Mouse (Mus musculus) lung, postnatal 4 days (tissue): ENCODE results near the gene Casp3.
A peak's percentile ranks its signal among the peaks of the same experiment; 100 is the strongest.

Experiments
- DNase-seq, 2 experiments: peaks; one replicate each; pipeline ENCODE4 v3.0.0; 2021

Casp3 gene

DNA sequence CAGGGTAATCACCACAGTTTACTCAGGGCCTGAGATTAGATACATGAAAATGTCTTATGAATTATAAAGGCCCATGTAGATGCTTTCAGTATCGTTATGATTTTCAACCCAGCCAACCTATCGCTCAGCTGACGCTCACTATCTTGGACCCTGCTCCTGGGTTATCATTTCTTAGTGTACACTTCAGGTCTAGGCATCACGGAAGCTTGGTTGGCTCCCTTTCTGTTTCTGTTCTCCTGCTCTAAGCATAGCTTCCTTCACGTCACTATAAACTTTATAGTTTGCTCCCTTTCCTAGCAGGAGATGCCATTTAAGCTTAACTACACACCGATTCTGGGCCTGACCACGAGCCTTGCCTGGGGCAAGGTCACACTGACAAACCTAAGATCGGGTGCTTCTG lies 5.5 kb upstream of the Casp3 start:
- DNase-seq: no peak

DNA sequence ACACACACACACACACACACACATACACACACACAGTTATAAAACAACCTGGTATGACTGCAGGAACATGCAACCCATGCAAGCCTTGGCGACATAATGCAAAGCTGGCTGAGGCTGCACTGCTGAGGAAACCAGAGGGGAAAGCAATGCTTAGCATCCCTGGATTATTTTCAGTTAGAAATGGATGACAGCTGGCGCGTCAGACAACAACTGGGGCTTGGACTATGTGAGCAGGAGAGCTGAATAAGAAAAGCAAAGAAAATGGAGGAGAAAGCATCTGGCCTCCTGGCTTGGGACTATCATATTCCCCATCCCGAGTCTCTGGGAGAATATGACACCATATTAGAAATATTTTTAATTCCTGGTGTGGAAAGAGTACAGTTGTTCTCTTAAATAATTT lies 4.2 kb upstream of the Casp3 start:
- DNase-seq: peak in 1 of 2 experiments; percentile 36

DNA sequence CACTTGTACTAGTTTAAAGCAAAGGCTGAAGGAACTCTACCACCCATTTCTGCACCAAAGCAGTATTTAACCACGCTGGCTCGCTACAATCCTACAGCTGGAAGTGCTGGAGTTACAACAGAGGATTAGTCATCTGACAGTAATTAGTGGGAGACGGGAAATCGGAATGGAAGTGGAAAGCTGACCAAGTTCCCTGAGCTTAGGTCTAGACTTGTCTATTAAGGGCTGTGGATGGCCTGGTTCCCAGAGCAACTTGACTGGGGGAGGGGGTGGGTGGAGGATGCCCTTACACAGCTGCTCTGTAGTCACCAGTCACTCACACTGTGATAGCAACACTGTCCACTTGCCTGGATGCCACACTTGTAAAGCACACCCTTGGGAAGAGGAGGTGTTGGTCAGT lies 3.7 kb upstream of the Casp3 start:
- peak in 1 of 2 experiments; percentile 26 for DNase-seq

DNA sequence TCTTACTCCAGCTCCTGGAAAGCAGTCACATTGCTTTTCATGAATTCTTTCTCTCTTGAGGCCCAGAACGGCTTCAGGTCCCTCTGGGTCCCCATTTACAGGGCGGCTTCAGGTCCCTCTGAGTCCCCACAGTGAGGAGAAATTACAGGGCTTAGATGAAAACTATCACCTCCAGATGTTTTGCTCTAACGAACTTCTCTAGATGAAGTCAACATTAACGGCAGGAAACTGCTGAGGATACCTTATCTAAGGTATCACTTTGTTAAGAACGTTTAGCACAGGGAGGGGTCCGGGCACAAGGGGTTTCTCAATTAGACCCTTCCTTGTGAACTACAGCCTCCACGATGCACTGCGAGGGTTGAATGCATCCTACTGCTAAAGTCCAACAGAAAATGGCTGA lies 1.2 kb upstream of the Casp3 start:
- DNase-seq: no peak

DNA sequence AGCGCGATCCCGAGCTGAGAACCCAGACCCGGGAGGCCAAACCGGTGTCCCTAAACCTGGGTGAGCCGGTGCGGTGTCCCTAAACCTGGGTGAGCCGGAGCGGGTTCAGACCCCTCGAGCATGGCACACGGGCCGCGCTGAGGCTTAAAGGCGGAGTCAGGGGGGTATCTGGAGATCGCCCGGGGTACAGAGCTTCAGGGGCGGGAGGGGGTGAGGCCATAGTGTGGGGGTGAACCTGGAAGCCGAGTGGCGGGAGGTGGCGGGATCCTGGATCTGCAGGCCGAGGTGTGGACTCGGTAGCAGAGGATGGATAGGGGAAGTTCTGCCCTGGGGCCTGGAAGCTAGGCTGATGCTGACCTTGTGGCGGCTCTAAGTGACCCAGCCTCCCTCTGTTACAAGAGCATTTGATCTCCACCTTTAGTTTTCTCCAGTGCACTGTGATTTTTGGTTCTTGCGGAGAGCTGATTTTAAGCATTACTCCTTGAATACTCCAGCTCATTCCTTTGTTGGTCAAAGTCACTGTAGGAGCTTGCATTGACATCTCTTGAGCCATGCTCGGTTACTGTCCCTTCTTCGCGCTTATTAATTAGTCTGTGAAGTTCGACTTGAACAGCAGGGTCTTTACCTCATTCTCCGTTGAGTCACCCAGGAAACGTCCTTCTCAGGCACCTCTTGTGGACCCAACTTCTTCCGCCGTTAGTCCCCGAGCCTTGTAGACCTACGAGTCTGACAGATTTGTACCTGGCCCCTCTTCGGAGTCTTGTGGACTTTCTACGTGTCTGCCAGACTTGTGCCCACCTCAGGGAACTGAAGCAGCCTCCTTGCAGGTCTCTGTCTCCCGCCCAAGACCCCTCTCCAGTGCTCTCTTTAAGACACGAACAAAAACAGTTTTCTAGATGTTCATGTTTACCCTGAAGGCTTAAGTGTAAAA lies 864 bp downstream of the Casp3 start:
- DNase-seq: peak in 1 of 2 experiments; percentile 14

DNA sequence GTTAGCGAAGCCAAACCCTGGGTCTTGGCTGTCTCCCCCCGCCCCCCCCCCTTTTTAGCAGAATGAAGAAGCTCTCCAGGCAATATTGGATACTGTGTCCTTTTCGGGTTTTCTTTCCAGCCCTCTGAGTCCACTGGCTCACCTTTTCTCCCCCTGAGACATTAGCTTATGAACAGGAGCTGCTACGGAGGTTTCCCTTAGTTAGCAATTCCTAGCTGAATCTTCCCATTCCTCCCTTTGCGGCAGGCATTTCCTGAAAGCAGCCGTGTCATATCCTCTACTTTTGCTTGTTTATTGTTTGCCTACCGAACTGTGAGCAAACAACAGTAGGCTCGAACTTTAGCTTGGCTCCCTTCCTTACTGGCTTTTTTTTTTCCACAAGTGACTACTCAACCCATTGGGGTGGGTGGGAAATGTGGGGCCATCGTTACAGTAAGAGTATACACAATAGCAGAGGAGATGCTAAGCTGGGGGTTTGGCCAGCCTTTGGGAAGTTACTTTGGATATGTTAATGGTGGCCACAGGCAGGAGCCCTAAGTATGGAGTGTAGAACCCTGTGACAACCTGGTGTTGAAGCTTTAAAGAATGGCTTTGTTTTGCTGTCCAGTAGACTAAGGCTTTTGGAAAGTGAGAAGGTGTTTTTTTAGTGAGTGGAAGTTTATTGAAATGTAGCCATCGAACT lies 1.7 kb downstream of the Casp3 start:
- no peak for DNase-seq

DNA sequence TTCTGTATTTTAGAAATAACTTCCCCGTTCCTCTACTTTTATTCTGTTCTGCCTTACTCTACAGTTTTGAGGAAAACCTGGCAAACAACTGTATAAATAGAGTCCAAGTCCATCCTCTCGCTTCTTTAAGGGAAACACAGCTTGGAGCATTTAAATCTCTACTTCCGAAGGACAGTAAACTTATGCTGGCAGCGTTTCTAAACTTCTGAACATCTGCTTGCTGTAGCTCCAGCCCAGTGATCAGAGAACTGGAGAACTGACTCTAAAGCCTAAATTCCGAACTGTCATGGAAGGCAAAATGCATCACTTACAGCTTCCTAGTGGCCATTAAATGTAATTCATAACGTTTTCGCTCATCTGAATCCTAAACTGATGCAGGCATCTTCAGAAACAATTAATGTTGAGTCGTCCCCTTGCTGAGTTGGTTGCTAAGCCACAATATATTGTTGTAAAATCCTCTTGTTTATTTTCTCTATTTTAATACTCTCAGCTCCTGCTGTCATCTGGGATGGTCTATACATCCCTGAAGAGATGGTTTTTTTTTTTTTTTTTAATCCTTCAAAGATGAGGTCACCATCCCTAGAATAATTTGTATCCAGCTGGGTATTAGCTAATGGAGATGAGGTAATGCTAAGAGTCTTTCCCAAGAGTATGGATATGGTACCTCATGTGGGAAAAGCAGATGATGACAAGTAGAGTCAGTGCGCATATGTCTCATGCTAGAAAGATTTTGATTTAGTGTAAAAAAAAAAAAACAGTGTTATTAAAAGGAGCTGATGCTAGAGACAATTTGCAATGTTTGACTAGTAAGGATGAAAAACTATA lies 5.6 kb downstream of the Casp3 start:
- no peak for DNase-seq

DNA sequence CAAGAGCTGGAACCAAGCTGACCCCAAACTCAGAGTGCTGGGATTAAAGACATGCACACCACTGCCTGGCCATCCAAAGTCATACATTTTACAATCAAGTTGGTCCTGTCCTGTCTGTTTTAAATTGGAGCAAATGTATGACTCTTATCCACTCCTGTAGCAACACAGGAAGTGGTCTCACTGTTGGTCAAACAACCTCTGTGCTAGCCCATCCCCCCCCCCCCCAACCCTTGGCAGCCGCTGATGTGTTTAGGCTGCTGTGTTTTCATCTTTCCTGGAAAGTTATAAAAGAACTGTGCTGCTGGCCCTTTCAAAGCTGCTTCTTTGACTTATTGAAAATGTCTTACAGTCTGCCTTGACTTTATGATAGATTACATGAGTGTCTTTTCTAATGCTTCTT lies 8.1 kb downstream of the Casp3 start:
- no peak for DNase-seq

DNA sequence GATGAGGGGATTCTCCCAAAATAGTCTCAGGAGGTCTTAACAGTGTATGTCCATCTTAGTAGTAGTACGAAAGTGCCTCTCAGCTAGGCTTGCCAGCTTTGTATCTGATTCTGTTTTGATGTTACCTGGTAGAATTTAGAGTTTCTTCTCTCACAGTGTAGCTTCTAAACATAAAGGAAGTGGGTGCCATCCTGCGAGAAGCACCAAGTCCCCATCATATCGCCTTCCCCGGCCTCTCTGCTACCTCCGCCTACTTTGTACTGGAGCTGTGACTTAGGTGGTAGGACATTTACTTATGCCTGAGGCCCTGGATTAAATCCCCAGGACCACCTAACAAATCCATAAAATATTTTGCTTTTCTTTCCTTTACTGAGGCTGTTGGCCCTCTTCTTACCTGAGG lies 9.6 kb downstream of the Casp3 start:
- no peak for DNase-seq

DNA sequence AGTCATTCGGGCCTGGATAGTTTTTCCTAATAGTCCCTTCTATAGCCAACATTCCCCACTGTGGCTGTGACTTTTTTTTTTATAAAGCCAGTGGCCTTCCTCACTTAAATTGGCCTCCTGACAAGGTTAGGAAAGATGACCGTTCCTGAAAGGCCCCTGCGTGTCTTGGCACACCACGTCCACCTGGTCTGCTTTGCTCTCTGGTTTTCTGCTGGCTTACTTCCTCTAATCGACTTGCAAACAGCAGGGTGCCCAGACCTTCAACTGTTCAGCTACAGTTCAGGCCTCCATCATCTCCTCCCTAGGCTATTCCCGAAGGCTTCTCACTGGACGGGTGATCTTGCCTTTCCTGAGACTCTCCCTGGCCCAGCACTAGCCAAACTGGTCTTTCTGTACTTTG lies 10.8 kb downstream of the Casp3 start:
- DNase-seq: no peak

DNA sequence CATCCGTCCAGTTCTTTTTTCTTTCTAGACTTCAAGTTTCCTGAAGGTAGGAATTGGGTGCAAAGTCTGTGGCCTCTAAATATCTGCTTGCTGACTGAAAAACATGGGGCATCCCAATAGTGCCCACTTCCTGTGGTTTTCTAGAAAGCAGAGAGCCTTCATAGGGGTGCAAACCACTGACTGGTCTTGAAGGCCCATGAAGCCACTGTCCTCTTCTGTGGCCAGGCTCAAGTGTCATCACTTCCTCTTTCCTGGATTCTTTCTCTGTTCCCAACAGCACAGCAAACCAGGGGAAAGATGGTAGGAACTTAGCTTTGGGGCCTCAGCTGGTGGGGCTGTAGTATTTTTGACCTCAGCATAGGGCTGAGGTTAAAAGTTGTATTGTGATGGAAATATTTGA lies 11.6 kb downstream of the Casp3 start:
- DNase-seq: no peak

DNA sequence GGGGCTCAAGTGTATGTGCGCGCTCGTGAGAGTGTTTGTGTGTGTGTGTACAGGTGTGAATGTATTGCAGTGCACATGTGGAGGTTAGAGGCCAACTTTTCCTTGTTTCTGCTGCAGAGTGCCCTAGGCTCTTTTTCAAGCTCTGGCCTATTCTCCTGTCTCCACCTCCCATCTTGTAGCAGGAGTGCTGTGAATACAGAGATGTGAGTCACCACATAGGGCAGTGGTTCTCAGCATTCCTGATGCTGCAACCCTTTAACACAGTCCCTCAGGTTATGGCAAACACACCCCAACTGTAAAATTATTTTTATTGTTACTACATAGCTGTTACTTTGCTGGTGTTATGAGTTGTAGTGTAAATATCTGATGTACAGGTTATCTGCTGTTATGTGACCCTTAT lies 13.3 kb downstream of the Casp3 start:
- DNase-seq: no peak

DNA sequence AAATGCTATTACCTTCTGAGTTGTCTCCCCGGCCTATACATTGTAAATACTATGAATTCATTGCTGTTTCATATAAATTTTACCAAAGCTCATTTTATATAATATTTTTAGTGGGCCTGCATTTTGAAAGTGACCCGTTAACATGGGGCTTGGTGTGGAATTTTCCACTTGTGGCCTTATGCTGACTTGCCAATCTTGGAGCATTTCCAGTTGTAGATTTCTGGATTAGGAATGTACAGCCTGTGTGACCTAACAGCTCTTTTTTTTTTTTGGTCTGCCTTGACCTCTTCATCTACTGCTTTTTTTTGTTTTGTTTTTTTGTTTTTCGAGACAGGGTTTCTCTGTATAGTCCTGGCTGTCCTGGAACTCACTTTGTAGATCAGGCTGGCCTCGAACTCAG lies 13.8 kb downstream of the Casp3 start:
- DNase-seq: no peak

DNA sequence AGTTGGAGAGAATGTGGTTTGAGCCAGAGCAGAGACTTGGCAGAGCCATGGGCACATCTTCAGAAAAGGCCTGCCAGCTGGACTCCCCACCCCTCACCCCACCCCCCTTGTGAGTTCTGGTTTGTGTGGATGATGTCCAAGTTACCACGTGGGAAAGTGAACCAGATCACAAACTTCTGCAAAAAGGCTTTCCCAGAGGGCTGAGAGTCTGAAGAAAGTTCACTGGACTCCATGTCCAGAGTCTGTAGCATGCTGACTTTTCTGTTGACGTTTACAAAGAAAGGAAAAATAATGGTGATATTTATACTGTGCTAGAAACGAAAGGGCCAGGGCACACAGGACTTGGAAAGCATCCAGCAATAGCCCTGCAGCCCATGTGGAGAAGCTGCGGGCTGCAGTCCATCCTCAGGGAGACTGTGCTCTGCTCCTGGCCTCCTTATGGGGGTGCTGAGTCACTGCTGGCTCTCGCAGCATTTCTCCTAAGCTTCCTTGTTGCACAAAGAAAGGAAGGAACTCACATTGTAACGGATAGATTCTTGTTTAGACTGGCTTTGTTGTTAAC lies 22.0 kb downstream of the Casp3 start:
- DNase-seq: peak; percentile 58 to 80

DNA sequence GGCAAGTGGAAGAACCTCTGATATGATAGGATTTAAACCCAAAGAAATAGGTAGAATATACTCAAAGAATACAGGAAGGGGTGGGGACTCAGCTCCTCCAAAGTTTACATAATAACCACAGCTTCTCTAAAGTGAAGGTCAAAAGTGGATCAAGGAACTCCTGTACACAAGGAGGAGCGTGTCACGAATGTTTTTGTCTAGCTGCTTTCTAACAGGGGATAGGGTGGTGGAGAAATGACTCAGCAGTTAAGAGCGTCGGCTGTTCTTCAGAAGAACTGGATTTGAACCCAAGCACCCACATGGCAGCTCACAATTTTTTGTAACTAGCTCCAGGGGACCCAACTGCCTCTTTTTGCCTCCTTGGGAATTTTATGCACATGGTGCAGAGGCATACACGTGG lies 22.8 kb downstream of the Casp3 start:
- DNase-seq: no peak

DNA sequence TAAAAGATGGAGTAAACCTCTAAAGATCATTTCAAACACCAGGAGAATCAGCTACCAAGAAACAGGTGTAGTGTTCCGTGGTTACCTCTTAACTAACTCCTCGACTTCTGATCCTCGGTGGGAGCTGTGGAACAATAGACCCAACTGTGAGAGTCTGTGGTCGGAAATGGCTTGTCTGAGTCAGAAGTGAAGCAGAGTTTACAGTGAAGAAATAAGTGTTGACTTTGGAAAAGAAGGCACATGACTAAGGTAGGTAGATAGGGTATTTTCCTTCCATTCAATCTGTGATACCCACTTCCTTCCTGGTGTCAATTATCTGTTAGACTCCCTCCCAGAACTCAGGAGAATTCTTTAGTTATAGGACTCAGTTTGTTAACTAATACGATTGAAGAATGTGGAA lies 24.2 kb downstream of the Casp3 start:
- DNase-seq: no peak

DNA sequence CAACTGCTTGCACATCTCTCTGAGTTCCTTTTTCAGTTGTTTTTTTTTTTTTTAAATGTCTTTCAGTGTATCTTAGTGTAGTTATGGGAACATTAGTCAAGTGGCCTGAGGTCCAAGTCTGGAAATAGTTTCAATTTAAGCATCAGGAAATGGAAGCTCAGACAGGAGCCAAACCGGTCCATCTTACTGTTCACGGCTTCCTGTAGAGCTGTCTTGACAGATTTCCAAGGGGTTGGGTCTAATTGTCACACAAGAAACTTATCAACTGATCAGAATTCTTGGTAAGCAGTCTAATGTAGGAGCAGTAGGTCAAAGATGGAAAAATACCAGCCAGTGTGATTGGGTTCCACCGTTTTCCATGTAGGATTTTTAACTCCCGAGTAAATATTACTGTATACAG lies 31.3 kb downstream of the Casp3 start:
- no peak for DNase-seq

DNA sequence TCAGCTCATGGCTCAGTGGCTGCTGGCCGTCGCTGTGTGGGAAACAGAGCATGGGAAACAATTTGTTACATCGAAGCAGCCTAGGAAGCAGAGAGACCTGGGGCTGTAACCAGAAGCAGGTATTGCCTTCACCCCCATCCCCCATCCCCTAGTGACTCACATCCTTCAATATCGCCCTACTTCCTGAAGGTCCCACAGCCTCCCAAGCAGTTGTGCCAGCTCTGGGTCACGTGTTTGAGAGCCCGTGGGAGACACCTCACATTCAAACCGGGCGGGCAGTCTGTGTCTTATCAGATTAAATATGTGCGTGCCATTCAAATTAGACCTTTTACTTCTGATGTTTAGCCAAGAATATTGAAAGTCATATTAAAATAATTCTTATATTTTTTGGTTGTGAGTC lies 34.8 kb downstream of the Casp3 start:
- DNase-seq: peak; percentile 22 to 43

DNA sequence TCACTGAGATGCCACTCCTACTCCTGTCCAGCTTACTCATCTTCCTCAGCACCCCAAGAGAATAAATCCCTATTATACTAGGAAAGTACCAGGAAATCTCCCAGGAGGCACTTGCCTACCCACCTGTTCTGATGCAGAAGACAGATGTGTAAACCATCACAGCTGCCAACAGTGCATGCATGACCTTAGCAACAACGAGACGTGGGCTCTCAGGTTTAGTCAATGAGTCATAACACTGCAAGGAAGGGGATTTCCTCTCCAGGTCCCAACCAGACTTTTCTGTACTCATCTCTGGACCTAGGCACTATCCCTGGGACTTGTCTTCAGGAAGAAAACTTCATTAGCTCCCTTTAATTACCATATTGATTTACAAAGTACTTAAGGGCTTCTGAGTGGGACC lies 38.8 kb downstream of the Casp3 start:
- DNase-seq: no peak

DNA sequence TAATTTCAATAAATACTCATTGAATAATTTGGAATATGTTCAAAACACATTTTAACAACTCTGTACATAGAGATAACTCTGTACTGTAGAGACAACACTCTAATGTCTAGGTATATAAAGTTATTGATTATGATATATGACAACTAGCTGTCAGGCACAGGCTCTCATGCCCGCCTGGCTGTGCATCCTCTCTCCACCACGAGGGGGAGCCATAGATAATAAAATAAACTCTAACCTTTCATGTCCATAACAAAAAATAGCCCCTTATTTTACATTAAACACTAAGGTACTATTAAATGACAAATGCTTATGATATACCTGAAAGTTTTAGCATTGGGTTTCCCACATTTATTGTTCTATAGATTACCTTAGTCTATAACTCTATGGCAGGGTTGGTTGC lies 54.4 kb downstream of the Casp3 start:
- DNase-seq: peak; percentile 29 to 76

DNA sequence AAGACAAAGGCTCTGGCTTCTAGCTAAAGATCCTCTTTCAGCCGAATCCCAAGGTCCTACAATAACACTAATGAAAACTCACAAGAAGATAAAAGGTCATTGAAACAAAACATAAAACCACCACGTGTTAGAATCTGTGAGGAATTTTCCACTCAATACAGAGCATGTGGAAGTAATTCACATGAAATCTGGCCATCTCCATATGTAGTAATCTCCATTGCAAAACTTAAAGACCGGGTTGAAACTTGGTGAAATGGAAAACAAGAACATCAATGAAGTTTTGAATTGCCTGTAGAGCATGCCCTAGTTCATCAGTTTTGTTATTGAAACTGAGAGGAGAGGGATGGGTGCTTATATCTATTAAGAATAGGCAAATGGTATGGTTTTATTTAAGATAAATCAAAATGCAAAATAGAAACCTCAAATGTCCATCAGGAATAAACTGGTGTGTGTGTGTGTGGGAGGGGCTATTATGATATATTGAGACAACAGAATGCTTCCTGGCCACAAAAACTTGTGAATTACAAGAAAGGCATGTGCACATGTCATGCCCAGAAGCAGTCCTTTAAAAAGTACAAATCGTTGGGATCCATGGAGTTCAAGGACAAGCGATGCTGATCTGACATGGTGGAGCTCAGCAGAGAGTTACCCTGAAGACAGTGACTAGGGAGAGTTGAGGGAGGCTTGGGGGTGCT lies 63.7 kb downstream of the Casp3 start:
- no peak for DNase-seq

DNA sequence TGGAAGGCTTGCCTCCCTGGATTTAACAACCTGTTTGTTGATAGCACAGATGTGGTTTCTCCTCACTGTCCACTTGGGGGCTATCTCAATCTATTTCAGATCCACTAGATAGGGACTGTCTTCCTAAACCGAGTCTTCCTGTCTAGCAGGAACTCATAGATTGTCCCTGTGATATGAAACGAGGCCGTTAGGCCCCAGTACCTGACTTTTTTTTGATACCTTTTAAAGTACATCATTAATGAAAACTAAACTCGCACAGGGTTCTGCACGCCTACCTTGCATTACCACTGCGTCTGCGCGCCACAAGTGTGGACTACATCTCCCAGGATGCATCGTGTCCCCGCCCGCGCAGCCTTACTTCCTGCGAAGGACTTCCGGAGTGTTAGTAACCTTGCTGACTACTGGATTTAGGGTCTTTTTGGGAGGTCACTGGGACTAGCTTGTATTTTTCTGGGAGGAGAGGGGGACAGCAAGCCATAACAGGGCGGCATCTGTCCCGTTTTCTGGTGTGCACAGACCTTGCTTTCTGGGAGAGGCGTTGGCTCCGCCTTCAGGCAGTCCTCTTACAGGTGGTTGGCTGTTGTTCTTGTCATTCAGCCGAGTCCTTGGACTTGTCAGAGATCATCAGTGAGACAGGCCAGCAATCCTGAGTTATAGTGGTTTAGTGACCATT lies 69.7 kb downstream of the Casp3 start:
- peak; percentile 93 for DNase-seq
